Mouse (Mus musculus) right cerebral cortex, postnatal 10 days (tissue): ENCODE data around the gene Thsd7b.
"Not testable (repeated sequence)": the region's sequence is repeated elsewhere in the genome, so short reads cannot be mapped to it uniquely, and the experiment has no call there.

Experiments
- DNase-seq, 2 experiments: peaks; one replicate each; pipeline ENCODE4 v3.0.0; 2021; ENCODE audit warnings: low spot score in 2 of 2

Gene Thsd7b

GRCm38 (mm10) chr1:129635146-129635545 is 362.0 kb downstream of the Thsd7b start:
- DNase-seq, result no peak

GRCm38 (mm10) chr1:129644252-129644861 is 371.3 kb downstream of the Thsd7b start:
- DNase-seq, result peak in 1 of 2 experiments; percentile 20

- DNase-seq, result not testable (repeated sequence)
Measured at GRCm38 (mm10) chr1:129651448-129651847, 378.3 kb downstream of the Thsd7b start.

GRCm38 (mm10) chr1:129658045-129658444 is 384.9 kb downstream of the Thsd7b start:
- no peak for DNase-seq

GRCm38 (mm10) chr1:129675878-129676277 is 402.8 kb downstream of the Thsd7b start:
- no peak for DNase-seq

GRCm38 (mm10) chr1:129678851-129679250 is 405.7 kb downstream of the Thsd7b start:
- DNase-seq, result no peak

- no peak for DNase-seq
Measured at GRCm38 (mm10) chr1:129705701-129706100, 432.6 kb downstream of the Thsd7b start.

- peak; percentile 64 to 70 for DNase-seq
Measured at GRCm38 (mm10) chr1:129712706-129713105, 439.6 kb downstream of the Thsd7b start.

GRCm38 (mm10) chr1:129713571-129713970 is 440.5 kb downstream of the Thsd7b start:
- DNase-seq, result no peak

GRCm38 (mm10) chr1:129719592-129719991 is 446.5 kb downstream of the Thsd7b start:
- DNase-seq, result no peak

- no peak for DNase-seq
Measured at GRCm38 (mm10) chr1:129731991-129732390, 458.9 kb downstream of the Thsd7b start.

- DNase-seq, result no peak
Measured at GRCm38 (mm10) chr1:129747595-129747994, 474.5 kb downstream of the Thsd7b start.

- DNase-seq, result no peak
Measured at GRCm38 (mm10) chr1:129756548-129757240, 483.6 kb downstream of the Thsd7b start.

GRCm38 (mm10) chr1:129759003-129759402 is 485.9 kb downstream of the Thsd7b start:
- DNase-seq, result no peak

GRCm38 (mm10) chr1:129761234-129761633 is 488.1 kb downstream of the Thsd7b start:
- no peak for DNase-seq

- no peak for DNase-seq
Measured at GRCm38 (mm10) chr1:129764748-129765147, 491.6 kb downstream of the Thsd7b start.

- no peak for DNase-seq
Measured at GRCm38 (mm10) chr1:129777055-129777454, 504.0 kb downstream of the Thsd7b start.

- no peak for DNase-seq
Measured at GRCm38 (mm10) chr1:129779506-129779905, 506.4 kb downstream of the Thsd7b start.

- DNase-seq, result no peak
Measured at GRCm38 (mm10) chr1:129780589-129780988, 507.5 kb downstream of the Thsd7b start.

GRCm38 (mm10) chr1:129798519-129798918 is 525.4 kb downstream of the Thsd7b start:
- no peak for DNase-seq

- no peak for DNase-seq
Measured at GRCm38 (mm10) chr1:129826927-129827326, 553.8 kb downstream of the Thsd7b start.

GRCm38 (mm10) chr1:129837324-129837723 is 564.2 kb downstream of the Thsd7b start:
- no peak for DNase-seq

- no peak for DNase-seq
Measured at GRCm38 (mm10) chr1:129837776-129838175, 564.7 kb downstream of the Thsd7b start.
